Mouse (Mus musculus) forebrain, embryonic 10.5 days (tissue): Measurements from ENCODE around the gene Gstt2. TPM values are rescaled to one million over a fixed set of nuclear protein-coding genes. Genes with fewer than 3 reads are reported as not detected.

Experiments used
- DNase-seq: peaks from one replicate; pipeline ENCODE4 v3.0.0-alpha.2; 2017; ENCODE audit warnings: low spot score; ENCODE audit errors: extremely low spot score
- H3K27ac ChIP-seq: fragments of 300-500 bp; sonication (generic); 2 replicates; pipeline ENCODE4 v1.5.1; 2016; ENCODE audit warnings: mild to moderate bottlenecking
- H3K27me3 ChIP-seq: fragments of 300-500 bp; sonication (generic); 2 replicates; pipeline ENCODE4 v1.6.1; 2016; ENCODE audit warnings: mild to moderate bottlenecking; ENCODE audit not compliant: poor library complexity, severe bottlenecking
- H3K36me3 ChIP-seq: fragments of 300-500 bp; sonication (generic); replicated peaks from 2 replicates; pipeline ENCODE4 v1.6.1; 2016; ENCODE audit warnings: mild to moderate bottlenecking, moderate library complexity
- H3K4me1 ChIP-seq: fragments of 300-500 bp; sonication (generic); 2 replicates; pipeline ENCODE4 v1.6.1; 2016
- H3K4me3 ChIP-seq: fragments of 300-500 bp; sonication (generic); 2 replicates; pipeline ENCODE4 v1.5.1; 2016; ENCODE audit warnings: mild to moderate bottlenecking, moderate library complexity
- H3K9me3 ChIP-seq: fragments of 300-500 bp; sonication (generic); 2 replicates; pipeline ENCODE4 v1.6.1; 2016; ENCODE audit warnings: mild to moderate bottlenecking, moderate library complexity
- WGBS: fragments of 180-500 bp; shearing (Covaris S2); methylation state at CpG from one replicate; pipeline ENCODE4 v1.1.7; 2016; 5-methylcytosine and 5-hydroxymethylcytosine counted together
- polyA plus RNA-seq: library from polyadenylated mRNA; unstranded; fragments of >200 nt; fragmentation: Nextera tagmentation; extraction: Ambion mirVana; gene quantifications from 2 replicates; pipeline ENCODE4 v1.2.1, GENCODE M21; 2016

The Gstt2 gene
- polyA plus RNA-seq = 7.3 and 8.3 TPM in 2 replicates

GRCm38 (mm10) chr10:75837248-75837759 lies at the start of gene Gstt2:
TSS of gene Gstt2 (minus strand) at chr10:75837424.
- peaks cover 33% of the 10 kb centered on the region for H3K27me3 ChIP-seq
- no peaks in the 10 kb centered on the region for H3K36me3 ChIP-seq
- peak within 1 kb of the TSS; percentile 85 for H3K27ac ChIP-seq
- H3K4me1 ChIP-seq = peaks cover 59% of the 10 kb centered on the region
- WGBS = under 1% methylated on average over 21 of the region's 21 CpGs
- peak; percentile 96 for DNase-seq
- no peaks in the 10 kb centered on the region for H3K9me3 ChIP-seq
- peak within 1 kb of the TSS; percentile 50 for H3K4me3 ChIP-seq

GRCm38 (mm10) chr10:75884742-75885141 lies 47.5 kb upstream of the Gstt2 start:
- Histone ChIP-seq H3K27ac (no peak overlapping the region), H3K4me1 (peaks cover 42% of the 10 kb centered on the region), H3K4me3 (no peak overlapping the region), H3K9me3 (no peaks in the 10 kb centered on the region), H3K27me3 (no peaks in the 10 kb centered on the region; the same call in none of the 2 replicates), H3K36me3 (no peaks in the 10 kb centered on the region)
- DNase-seq = no peak
- WGBS = 93% methylated on average over 8 of the region's 8 CpGs

GRCm38 (mm10) chr10:75883232-75883552 lies 46.0 kb upstream of the Gstt2 start:
- H3K36me3 ChIP-seq = no peaks in the 10 kb centered on the region
- H3K27ac ChIP-seq = peak overlapping the region; percentile 66
- peaks cover 32% of the 10 kb centered on the region for H3K4me1 ChIP-seq
- H3K27me3 ChIP-seq = no peaks in the 10 kb centered on the region; the same call in none of the 2 replicates
- peak; percentile 74 for DNase-seq
- no peaks in the 10 kb centered on the region for H3K9me3 ChIP-seq
- 1% methylated on average over 10 of the region's 10 CpGs for WGBS
- peak overlapping the region; percentile 33 for H3K4me3 ChIP-seq

GRCm38 (mm10) chr10:75882433-75883231 lies 45.4 kb upstream of the Gstt2 start:
- Histone ChIP-seq H3K27ac (peak overlapping the region; percentile 71), H3K27me3 (no peaks in the 10 kb centered on the region; the same call in none of the 2 replicates), H3K36me3 (no peaks in the 10 kb centered on the region), H3K9me3 (no peaks in the 10 kb centered on the region), H3K4me3 (peak overlapping the region; percentile 33), H3K4me1 (peaks cover 32% of the 10 kb centered on the region)
- 3% methylated on average over 15 of the region's 15 CpGs for WGBS
- DNase-seq = no peak

- DNase-seq = no peak
- H3K27ac ChIP-seq = peak overlapping the region; percentile 71
- peak overlapping the region; percentile 33 for H3K4me3 ChIP-seq
These were observed 44.6 kb upstream of the Gstt2 start for GRCm38 (mm10) chr10:75881578-75882432.

GRCm38 (mm10) chr10:75880771-75881577 lies 43.8 kb upstream of the Gstt2 start:
- no peak for DNase-seq
- Histone ChIP-seq H3K36me3 (no peaks in the 10 kb centered on the region), H3K4me1 (peaks cover 28% of the 10 kb centered on the region), H3K27me3 (no peaks in the 10 kb centered on the region; the same call in none of the 2 replicates), H3K4me3 (no peak overlapping the region), H3K9me3 (no peaks in the 10 kb centered on the region), H3K27ac (0 out of 2 replicates have a peak overlapping the region, but pooled peaks have one; percentile 71)
- 72% methylated on average over 6 of the region's 6 CpGs for WGBS

More at GRCm38 (mm10) chr10:75881578-75882432, 44.6 kb upstream of the Gstt2 start:
- Histone ChIP-seq H3K9me3 (no peaks in the 10 kb centered on the region), H3K36me3 (no peaks in the 10 kb centered on the region), H3K27me3 (no peaks in the 10 kb centered on the region; the same call in none of the 2 replicates), H3K4me1 (peaks cover 30% of the 10 kb centered on the region)
- 13% methylated on average over 20 of the region's 20 CpGs for WGBS

- Histone ChIP-seq H3K4me3 (no peak overlapping the region), H3K27me3 (no peaks in the 10 kb centered on the region; the same call in none of the 2 replicates), H3K36me3 (no peaks in the 10 kb centered on the region), H3K4me1 (peaks cover 28% of the 10 kb centered on the region), H3K9me3 (no peaks in the 10 kb centered on the region), H3K27ac (no peak overlapping the region)
- WGBS = 91% methylated on average over 10 of the region's 10 CpGs
- DNase-seq = no peak
These were observed 43.1 kb upstream of the Gstt2 start for GRCm38 (mm10) chr10:75880351-75880750.

- DNase-seq = no peak
- Histone ChIP-seq H3K27ac (no peak overlapping the region), H3K4me1 (peaks cover 35% of the 10 kb centered on the region), H3K36me3 (no peaks in the 10 kb centered on the region), H3K4me3 (no peak overlapping the region), H3K9me3 (no peaks in the 10 kb centered on the region), H3K27me3 (no peaks in the 10 kb centered on the region; the same call in none of the 2 replicates)
- WGBS = 92% methylated on average over 3 of the region's 3 CpGs
These were observed 41.6 kb upstream of the Gstt2 start for GRCm38 (mm10) chr10:75878836-75879235.

GRCm38 (mm10) chr10:75873543-75874170 lies 36.4 kb upstream of the Gstt2 start:
- Histone ChIP-seq H3K27me3 (no peaks in the 10 kb centered on the region), H3K4me1 (peaks cover 26% of the 10 kb centered on the region), H3K27ac (peak overlapping the region; percentile 90), H3K4me3 (peak overlapping the region; percentile 52), H3K36me3 (no peaks in the 10 kb centered on the region), H3K9me3 (no peaks in the 10 kb centered on the region)
- WGBS = 15% methylated on average over 10 of the region's 10 CpGs
- peak; percentile 50 for DNase-seq

GRCm38 (mm10) chr10:75872915-75873542 lies 35.8 kb upstream of the Gstt2 start:
- DNase-seq = peak; percentile 90
- Histone ChIP-seq H3K27me3 (no peaks in the 10 kb centered on the region), H3K4me1 (peaks cover 26% of the 10 kb centered on the region), H3K4me3 (peak overlapping the region; percentile 52), H3K9me3 (no peaks in the 10 kb centered on the region), H3K36me3 (no peaks in the 10 kb centered on the region), H3K27ac (peak overlapping the region; percentile 90)
- WGBS = 2% methylated on average over 11 of the region's 11 CpGs
